8 mouse cellular contexts compared by ENCODE assay signal in genomic region chr4:54601671-54602512, GRCm38 (mm10).
A peak's percentile ranks its signal among the peaks of the same experiment; 100 is the strongest.
DNase-seq lines count a peak whose midpoint lies in the region; ATAC-seq lines count a peak whose summit lies in the region.

No protein-coding gene starts in this region.

- H3K4me3 ChIP-seq in heart, embryonic 10.5 days, result no peak overlapping the region
- H3K4me3 ChIP-seq in forebrain, embryonic 11.5 days (ENCODE audit: low read depth, low read length), result no peak overlapping the region
- H3K4me3 ChIP-seq in midbrain, embryonic 10.5 days, result no peak overlapping the region

- 0 out of 2 replicates have a peak, but pooled peaks have one; percentile 30 for ATAC-seq in forebrain, embryonic 11.5 days (replicated peaks; ENCODE audit: low FRiP score)
- ATAC-seq in inflammation-experienced regulatory T-cells, adult 6 months, result no peak
- no peak for ATAC-seq in activated CD4-positive, CD25-positive, alpha-beta regulatory T cell, adult 4 months

- WGBS in heart, embryonic 10.5 days, result 71% methylated on average over 15 of the region's 15 CpGs
- WGBS in forebrain, embryonic 11.5 days, result 46% methylated on average over 15 of the region's 15 CpGs
- WGBS in midbrain, embryonic 10.5 days, result 46% methylated on average over 15 of the region's 15 CpGs

- no peaks in the 10 kb centered on the region for H3K9me3 ChIP-seq in heart, embryonic 10.5 days
- no peaks in the 10 kb centered on the region for H3K9me3 ChIP-seq in forebrain, embryonic 11.5 days (ENCODE audit: control insufficient read depth, low read length)
- no peaks in the 10 kb centered on the region for H3K9me3 ChIP-seq in midbrain, embryonic 10.5 days (replicated peaks)

- no peak for DNase-seq in heart, embryonic 10.5 days (ENCODE audit: low spot score)
- no peak for DNase-seq in heart, postnatal 36 days
- peak; percentile 15 for DNase-seq in adrenal gland, postnatal 25 days
- no peak for DNase-seq in forebrain, embryonic 11.5 days (ENCODE audit: low spot score)
- DNase-seq in midbrain, embryonic 10.5 days (ENCODE audit: low spot score), result peak; percentile 76
- no peak for DNase-seq in lung, adult 18-20 months

- peak overlapping the region; percentile 10; the same call in 1 of the 2 replicates for H3K9ac ChIP-seq in forebrain, embryonic 11.5 days (ENCODE audit: low read length)

- H3K4me2 ChIP-seq in forebrain, embryonic 11.5 days (ENCODE audit: low read depth, low read length, severe bottlenecking), result no peak overlapping the region

- intact Hi-C loops in heart, postnatal 36 days (cut with DNase I), result no loop called here

- no peaks in the 10 kb centered on the region for H3K27me3 ChIP-seq in heart, embryonic 10.5 days (ENCODE audit: insufficient read depth, poor library complexity, severe bottlenecking)
- H3K27me3 ChIP-seq in forebrain, embryonic 11.5 days (ENCODE audit: control insufficient read depth, insufficient read depth, low read length), result no peaks in the 10 kb centered on the region
- H3K27me3 ChIP-seq in midbrain, embryonic 10.5 days (ENCODE audit: low read depth, poor library complexity, severe bottlenecking), result no peaks in the 10 kb centered on the region

- H3K36me3 ChIP-seq in heart, embryonic 10.5 days, result no peaks in the 10 kb centered on the region
- H3K36me3 ChIP-seq in forebrain, embryonic 11.5 days (ENCODE audit: control insufficient read depth, insufficient read depth, low read length), result no peaks in the 10 kb centered on the region
- H3K36me3 ChIP-seq in midbrain, embryonic 10.5 days, result no peaks in the 10 kb centered on the region

- peak overlapping the region; percentile 10; the same call in 1 of the 2 replicates for H3K27ac ChIP-seq in heart, embryonic 10.5 days
- H3K27ac ChIP-seq in forebrain, embryonic 11.5 days (ENCODE audit: low read depth, low read length), result peak overlapping the region; percentile 41; the same call in 1 of the 2 replicates
- peak overlapping the region; percentile 89 for H3K27ac ChIP-seq in midbrain, embryonic 10.5 days (replicated peaks)

- 0 out of 2 replicates have a peak, but pooled peaks cover 3% of the 10 kb centered on the region for H3K4me1 ChIP-seq in heart, embryonic 10.5 days
- H3K4me1 ChIP-seq in forebrain, embryonic 11.5 days (replicated peaks; ENCODE audit: control insufficient read depth, insufficient read depth, low read length), result no peaks in the 10 kb centered on the region; the same call in 1 of the 2 replicates
- peaks cover 19% of the 10 kb centered on the region for H3K4me1 ChIP-seq in midbrain, embryonic 10.5 days

Comparison
In these comparisons a context has a peak if more than half of its experiments do, and no peak if none do; other contexts are left out.
1. DNase-seq: peak in adrenal gland, postnatal 25 days (single experiment) and midbrain, embryonic 10.5 days (single experiment); none in heart, embryonic 10.5 days (single experiment), heart, postnatal 36 days (0 of 2), forebrain, embryonic 11.5 days (single experiment) and lung, adult 18-20 months (0 of 2).
2. H3K27ac ChIP-seq: peak in every context shown above with its lines; median percentile 89 in midbrain, embryonic 10.5 days; 41 in forebrain, embryonic 11.5 days; 10 in heart, embryonic 10.5 days.